Mouse (Mus musculus): Measurements from ENCODE around the gene Tollip. TPM values are rescaled to one million over a fixed set of nuclear protein-coding genes. Genes with fewer than 3 reads are reported as not detected.
A peak's percentile ranks its signal among the peaks of the same experiment; 100 is the strongest.

Tollip gene
- total RNA-seq (2022): 100 to 1,000 TPM; 102 to 118 (median 106) TPM

- no peak for DNase-seq (ENCODE audit: low spot score in 2 of 2)
Observed at GRCm38 (mm10) chr7:141918407-141918806, at the start of gene Tollip. Gene Tollip, minus strand, starts transcription at chr7:141918507.

- DNase-seq (ENCODE audit: low spot score in 2 of 2): no peak
Observed at GRCm38 (mm10) chr7:141966281-141966680, 48.0 kb upstream of the Tollip start.

GRCm38 (mm10) chr7:141962521-141962920 lies 44.2 kb upstream of the Tollip start:
- DNase-seq (ENCODE audit: low spot score in 2 of 2): no peak

GRCm38 (mm10) chr7:141961491-141961890 lies 43.2 kb upstream of the Tollip start:
- no peak for DNase-seq (ENCODE audit: low spot score in 2 of 2)

- DNase-seq (ENCODE audit: low spot score in 2 of 2): no peak
Observed at GRCm38 (mm10) chr7:141960926-141961325, 42.6 kb upstream of the Tollip start.

- no peak for DNase-seq (ENCODE audit: low spot score in 2 of 2)
Observed at GRCm38 (mm10) chr7:141959133-141959532, 40.8 kb upstream of the Tollip start.

GRCm38 (mm10) chr7:141958211-141958610 lies 39.9 kb upstream of the Tollip start:
- no peak for DNase-seq (ENCODE audit: low spot score in 2 of 2)

GRCm38 (mm10) chr7:141957524-141958051 lies 39.3 kb upstream of the Tollip start:
- DNase-seq (ENCODE audit: low spot score in 2 of 2): no peak

- no peak for DNase-seq (ENCODE audit: low spot score in 2 of 2)
Observed at GRCm38 (mm10) chr7:141956174-141956566, 37.9 kb upstream of the Tollip start.

GRCm38 (mm10) chr7:141955565-141956173 lies 37.4 kb upstream of the Tollip start:
- peak; percentile 69 to 74 for DNase-seq (ENCODE audit: low spot score in 2 of 2)

GRCm38 (mm10) chr7:141953616-141954015 lies 35.3 kb upstream of the Tollip start:
- DNase-seq (ENCODE audit: low spot score in 2 of 2): no peak

- no peak for DNase-seq (ENCODE audit: low spot score in 2 of 2)
Observed at GRCm38 (mm10) chr7:141952920-141953319, 34.6 kb upstream of the Tollip start.

GRCm38 (mm10) chr7:141951821-141952220 lies 33.5 kb upstream of the Tollip start:
- DNase-seq (ENCODE audit: low spot score in 2 of 2): no peak

GRCm38 (mm10) chr7:141950104-141951013 lies 32.1 kb upstream of the Tollip start:
- no peak for DNase-seq (ENCODE audit: low spot score in 2 of 2)

GRCm38 (mm10) chr7:141949799-141950103 lies 31.4 kb upstream of the Tollip start:
- DNase-seq (ENCODE audit: low spot score in 2 of 2): no peak

- DNase-seq (ENCODE audit: low spot score in 2 of 2): peak; percentile 96 to 97
Observed at GRCm38 (mm10) chr7:141948906-141949798, 30.8 kb upstream of the Tollip start, which contains the start of gene Brsk2. Gene Brsk2, plus strand, starts transcription at chr7:141949751.

GRCm38 (mm10) chr7:141948045-141948444 lies 29.7 kb upstream of the Tollip start:
- DNase-seq (ENCODE audit: low spot score in 2 of 2): no peak

- no peak for DNase-seq (ENCODE audit: low spot score in 2 of 2)
Observed at GRCm38 (mm10) chr7:141947512-141947911, 29.2 kb upstream of the Tollip start.

GRCm38 (mm10) chr7:141945927-141946326 lies 27.6 kb upstream of the Tollip start:
- DNase-seq (ENCODE audit: low spot score in 2 of 2): peak; percentile 83 to 85

- no peak for DNase-seq (ENCODE audit: low spot score in 2 of 2)
Observed at GRCm38 (mm10) chr7:141943444-141943843, 25.1 kb upstream of the Tollip start.

GRCm38 (mm10) chr7:141934951-141935350 lies 16.6 kb upstream of the Tollip start:
- no peak for DNase-seq (ENCODE audit: low spot score in 2 of 2)
